Mouse (Mus musculus): ENCODE measurements around the gene Eef1a1.

GRCm38 (mm10) chr9:78463337-78463736 is 25.6 kb downstream of the Eef1a1 start:
- TF ChIP-seq CTCF (IDR thresholded peaks at IDR 0.05; ENCODE audit: low read depth) = no peak
- TF ChIP-seq EP300 (IDR thresholded peaks at IDR 0.05; ENCODE audit: low read depth) = no peak
